Mouse (Mus musculus): ENCODE data around the gene Hacd2.

Hacd2 gene

GRCm38 (mm10) chr16:35007361-35007760 lies 14.9 kb upstream of the Hacd2 start:
- no peak for DNase-seq (ENCODE audit: low spot score)

- no peak for DNase-seq (ENCODE audit: low spot score)
Observed at GRCm38 (mm10) chr16:35008447-35008846, 13.8 kb upstream of the Hacd2 start.

GRCm38 (mm10) chr16:35013501-35013900 lies 8.7 kb upstream of the Hacd2 start:
- no peak for DNase-seq (ENCODE audit: low spot score)

- no peak for DNase-seq (ENCODE audit: low spot score)
Observed at GRCm38 (mm10) chr16:35016491-35016890, 5.7 kb upstream of the Hacd2 start.

GRCm38 (mm10) chr16:35018470-35018974 lies 3.7 kb upstream of the Hacd2 start:
- no peak for DNase-seq (ENCODE audit: low spot score)

GRCm38 (mm10) chr16:35021903-35022241 lies 356 bp upstream of the Hacd2 start:
- DNase-seq (ENCODE audit: low spot score) = no peak

GRCm38 (mm10) chr16:35023138-35023735 lies 1.0 kb downstream of the Hacd2 start:
- no peak for DNase-seq (ENCODE audit: low spot score)

GRCm38 (mm10) chr16:35024300-35024699 lies 2.1 kb downstream of the Hacd2 start:
- DNase-seq (ENCODE audit: low spot score) = no peak

- no peak for DNase-seq (ENCODE audit: low spot score)
Observed at GRCm38 (mm10) chr16:35025347-35025746, 3.1 kb downstream of the Hacd2 start.

- no peak for DNase-seq (ENCODE audit: low spot score)
Observed at GRCm38 (mm10) chr16:35033241-35033640, 11.0 kb downstream of the Hacd2 start.

GRCm38 (mm10) chr16:35033809-35034577 lies 11.8 kb downstream of the Hacd2 start:
- DNase-seq (ENCODE audit: low spot score) = no peak

- no peak for DNase-seq (ENCODE audit: low spot score)
Observed at GRCm38 (mm10) chr16:35034971-35035370, 12.7 kb downstream of the Hacd2 start.

GRCm38 (mm10) chr16:35036754-35037153 lies 14.5 kb downstream of the Hacd2 start:
- no peak for DNase-seq (ENCODE audit: low spot score)

GRCm38 (mm10) chr16:35038343-35039057 lies 16.3 kb downstream of the Hacd2 start:
- no peak for DNase-seq (ENCODE audit: low spot score)

- no peak for DNase-seq (ENCODE audit: low spot score)
Observed at GRCm38 (mm10) chr16:35040154-35040553, 17.9 kb downstream of the Hacd2 start.

- no peak for DNase-seq (ENCODE audit: low spot score)
Observed at GRCm38 (mm10) chr16:35041001-35041400, 18.8 kb downstream of the Hacd2 start.

GRCm38 (mm10) chr16:35046081-35046775 lies 24.0 kb downstream of the Hacd2 start:
- DNase-seq (ENCODE audit: low spot score) = no peak

- DNase-seq (ENCODE audit: low spot score) = no peak
Observed at GRCm38 (mm10) chr16:35047272-35047969, 25.2 kb downstream of the Hacd2 start.

- DNase-seq (ENCODE audit: low spot score) = no peak
Observed at GRCm38 (mm10) chr16:35051066-35051465, 28.8 kb downstream of the Hacd2 start.

GRCm38 (mm10) chr16:35052191-35052590 lies 30.0 kb downstream of the Hacd2 start:
- DNase-seq (ENCODE audit: low spot score) = no peak

GRCm38 (mm10) chr16:35054432-35055193 lies 32.4 kb downstream of the Hacd2 start:
- DNase-seq (ENCODE audit: low spot score) = no peak

All from urinary bladder, postnatal 25 days (tissue).